Mouse (Mus musculus): ENCODE measurements at regions not wholly inside any gene's neighbourhood (a gene's known extent, or its start where the extent isn't known, plus 50 kb on each side); places are given as distances from the start of the nearest gene placed in this dataset.

- peak; percentile 29 for DNase-seq
These were observed 139.9 kb downstream of the Gm11011 start for GRCm38 (mm10) chr2:169447495-169448280.

DNA sequence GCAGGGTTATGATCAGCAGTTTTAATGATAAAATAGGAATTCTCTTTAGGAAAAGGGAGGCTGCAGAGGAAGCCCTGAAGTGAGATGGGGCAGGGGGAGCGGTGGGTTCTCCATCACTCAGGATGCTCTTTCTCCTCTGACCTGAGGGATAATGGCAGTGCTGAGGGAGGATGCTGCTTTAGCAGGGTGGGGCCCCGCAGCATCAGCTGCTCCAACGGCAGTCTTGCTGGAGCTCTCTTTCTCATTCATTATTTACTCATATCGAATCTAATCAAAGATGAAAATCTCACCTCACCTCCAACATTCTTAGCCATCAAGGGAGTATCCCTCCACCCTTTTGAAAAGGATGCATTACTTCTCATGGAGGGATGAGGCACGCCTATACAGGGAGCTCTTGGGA, 141.7 kb downstream of the Gm11011 start:
- no peak for DNase-seq

- DNase-seq, result no peak
These were observed 142.2 kb downstream of the Gm11011 start for GRCm38 (mm10) chr2:169445371-169445770.

DNA sequence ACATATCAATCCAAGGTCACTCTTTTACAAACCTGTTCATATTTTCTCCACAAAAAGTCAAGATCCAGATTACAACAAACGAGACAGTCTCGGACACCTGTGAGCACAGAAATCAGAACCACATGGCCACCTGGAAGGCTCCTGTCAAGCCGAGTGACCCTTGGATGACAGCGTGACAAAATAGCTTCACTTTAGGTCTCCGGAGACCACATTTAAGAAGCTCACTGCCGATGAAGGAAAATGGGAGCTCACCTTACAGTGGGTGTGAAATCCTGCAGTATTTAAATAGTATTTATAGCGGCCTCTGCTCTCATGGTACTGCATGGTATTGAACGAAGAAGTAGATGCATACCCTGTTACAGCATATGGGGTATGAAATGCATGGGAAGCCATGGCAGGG, 144.3 kb downstream of the Gm11011 start:
- no peak for DNase-seq

DNA sequence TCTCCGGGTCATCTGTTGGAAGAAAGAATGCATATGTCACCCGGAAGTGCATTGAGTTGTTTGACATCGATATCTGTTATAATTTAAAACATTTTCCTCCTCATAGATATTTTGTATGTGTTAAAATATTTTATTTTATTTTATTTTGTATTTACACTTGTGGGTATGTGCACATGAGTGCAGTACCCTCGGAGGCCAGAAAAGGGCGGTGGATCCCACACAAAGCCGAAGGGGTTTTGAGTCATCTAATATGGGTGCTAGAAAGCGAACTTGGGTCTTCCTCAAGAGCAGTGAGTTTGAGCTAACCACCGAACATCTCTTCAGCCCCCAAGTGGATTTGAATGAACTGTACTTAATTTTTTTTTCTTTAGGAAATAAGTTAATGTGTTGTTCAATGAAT, 156.0 kb downstream of the Gm11011 start:
- DNase-seq, result no peak

GRCm38 (mm10) chr2:169429411-169429810, 158.1 kb downstream of the Gm11011 start:
- no peak for DNase-seq

- DNase-seq, result peak; percentile 43
These were observed 163.2 kb downstream of the Gm11011 start for GRCm38 (mm10) chr2:169424166-169424920.

DNA sequence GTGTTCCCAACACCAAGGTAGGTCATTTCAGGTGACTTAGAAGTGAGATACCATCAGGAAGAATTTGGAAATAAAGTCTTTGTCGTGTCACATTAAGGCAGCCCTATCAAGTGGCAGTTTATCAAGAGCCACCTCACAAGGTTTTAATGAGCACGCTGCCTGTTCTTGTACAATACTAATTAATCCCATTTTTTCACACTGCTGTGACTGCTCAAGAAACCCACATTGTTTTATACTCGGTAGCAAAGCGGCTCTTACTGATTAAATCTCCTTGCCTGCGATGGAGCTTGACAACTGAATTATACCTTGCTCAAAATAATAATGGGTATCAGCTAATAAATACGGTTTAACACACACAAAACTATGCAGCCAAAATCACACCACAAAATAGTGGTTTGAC, 175.2 kb downstream of the Gm11011 start:
- no peak for DNase-seq

- no peak for DNase-seq
These were observed 177.5 kb downstream of the Gm11011 start for GRCm38 (mm10) chr2:169410080-169410479.

- DNase-seq, result no peak
These were observed 182.4 kb downstream of the Gm11011 start for GRCm38 (mm10) chr2:169404908-169405690.

DNA sequence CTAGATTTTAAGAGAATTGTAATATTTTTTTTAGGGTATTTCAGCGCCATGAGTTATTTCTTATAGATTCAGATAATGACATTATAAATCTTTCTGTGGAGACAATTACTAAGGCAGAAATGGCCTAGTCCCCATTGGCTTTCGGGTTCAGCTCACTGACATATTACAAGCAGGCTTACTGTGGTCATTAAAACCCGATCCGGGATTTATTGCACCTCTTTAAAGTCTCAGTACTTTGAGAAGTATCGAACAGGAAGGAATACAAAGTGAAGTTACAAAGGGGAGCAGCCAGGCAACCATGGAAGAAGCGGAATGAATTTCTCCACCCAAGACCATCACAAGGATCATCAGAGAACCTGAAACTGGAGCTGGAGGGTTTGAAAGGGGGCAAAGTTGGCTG, 189.8 kb downstream of the Gm11011 start:
- DNase-seq, result no peak

DNA sequence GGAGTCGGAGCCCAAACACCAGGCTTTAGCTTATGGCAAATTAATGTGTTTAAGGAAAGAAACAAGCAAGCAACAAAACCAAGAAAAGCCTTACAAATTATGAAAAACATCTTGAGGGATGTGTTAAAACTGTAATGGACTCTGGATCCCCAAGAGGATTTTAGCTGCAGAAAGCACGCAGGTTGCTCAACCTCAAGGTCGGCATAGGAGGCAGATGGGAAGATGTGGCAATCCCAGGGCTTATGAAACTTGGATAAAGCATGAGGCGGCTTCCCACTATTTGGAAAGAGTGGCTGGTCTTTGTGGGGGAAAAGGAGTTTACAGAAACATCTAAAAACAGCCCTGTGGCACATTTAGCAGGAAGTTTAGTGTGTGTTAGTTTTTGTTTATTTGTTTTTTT, 190.5 kb downstream of the Gm11011 start:
- peak; percentile 52 for DNase-seq

DNA sequence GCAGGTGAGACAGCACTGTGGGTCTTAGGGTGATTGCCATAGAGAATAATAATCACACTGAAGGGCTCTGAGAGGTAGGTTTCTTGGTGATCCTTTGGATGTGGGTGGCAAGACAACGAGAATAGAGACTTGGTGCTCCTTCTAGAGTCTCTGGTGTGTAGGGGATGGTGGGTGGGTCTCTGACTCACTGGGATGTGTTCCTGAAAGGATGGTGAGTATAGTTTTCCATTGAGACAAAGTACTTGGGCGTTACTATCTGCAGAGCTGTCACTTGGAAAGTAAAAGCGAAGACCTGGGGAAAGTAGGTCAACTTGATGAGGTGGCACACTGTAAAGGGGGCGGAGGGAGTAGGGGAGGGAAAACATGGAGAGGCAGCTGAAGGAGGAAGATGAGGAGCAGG, 191.3 kb downstream of the Gm11011 start:
- DNase-seq, result no peak

- no peak for DNase-seq
These were observed 197.9 kb downstream of the Gm11011 start for GRCm38 (mm10) chr2:169389611-169390010.

GRCm38 (mm10) chr2:169388569-169388968, 199.0 kb downstream of the Gm11011 start:
- DNase-seq, result no peak

DNA sequence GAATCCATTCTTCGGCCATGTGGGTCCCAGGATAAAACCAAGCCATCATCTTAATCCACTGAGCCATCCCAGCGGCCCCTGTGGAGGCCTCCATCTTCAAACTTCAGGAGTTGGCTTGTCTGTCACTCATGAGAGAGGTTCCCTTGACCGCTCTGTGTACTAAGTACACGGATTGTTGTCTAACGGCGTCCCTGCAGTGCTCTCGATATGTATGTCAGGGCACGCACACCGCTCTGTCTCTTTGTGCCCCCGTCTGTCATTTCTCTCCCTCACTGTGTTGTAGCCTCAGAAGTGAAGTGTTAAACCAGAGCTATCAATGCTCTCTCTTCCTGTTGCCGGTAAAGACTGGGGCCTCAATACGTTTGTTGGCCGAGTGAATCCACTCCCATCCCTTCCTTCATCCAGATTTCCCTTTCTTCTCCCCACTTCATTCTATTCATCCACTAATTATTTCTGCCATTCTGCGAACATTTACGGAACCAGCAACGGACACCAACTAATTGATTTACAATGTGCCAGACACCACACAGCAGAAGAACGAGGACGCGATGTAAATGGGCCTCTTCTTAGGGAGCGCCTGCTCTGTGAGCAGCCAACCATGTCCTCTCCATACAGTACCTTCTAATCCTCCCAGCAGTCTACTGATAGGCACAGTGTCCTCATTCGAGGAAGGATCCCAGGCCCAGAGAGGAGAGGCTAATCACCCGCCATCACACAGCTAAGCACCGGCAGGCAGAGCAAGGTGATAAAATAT, 199.6 kb downstream of the Gm11011 start:
- no peak for DNase-seq

- no peak for DNase-seq
These were observed 203.8 kb downstream of the Gm11011 start for GRCm38 (mm10) chr2:169383701-169384100.

GRCm38 (mm10) chr2:169373069-169373468, 214.5 kb downstream of the Gm11011 start:
- no peak for DNase-seq

DNA sequence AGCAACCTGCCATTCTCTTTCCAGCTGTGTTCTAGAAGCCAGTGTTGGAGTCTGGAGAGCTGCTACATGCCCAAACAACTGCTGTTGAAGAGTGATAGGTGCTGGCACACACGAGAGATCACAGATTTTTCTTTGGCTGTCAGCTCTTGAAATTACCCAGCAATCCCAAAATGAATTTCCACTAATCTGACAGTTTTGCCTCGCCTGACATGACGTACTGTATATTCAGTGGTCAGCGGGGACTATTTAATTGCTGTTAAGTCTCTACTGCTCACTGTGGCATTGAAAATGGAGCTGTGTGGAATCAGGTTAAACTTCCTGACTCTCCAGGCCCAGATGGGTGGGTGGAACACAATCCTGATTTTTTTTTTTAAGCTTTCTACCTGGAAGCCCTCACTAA, 222.5 kb downstream of the Gm11011 start:
- DNase-seq, result no peak

DNA sequence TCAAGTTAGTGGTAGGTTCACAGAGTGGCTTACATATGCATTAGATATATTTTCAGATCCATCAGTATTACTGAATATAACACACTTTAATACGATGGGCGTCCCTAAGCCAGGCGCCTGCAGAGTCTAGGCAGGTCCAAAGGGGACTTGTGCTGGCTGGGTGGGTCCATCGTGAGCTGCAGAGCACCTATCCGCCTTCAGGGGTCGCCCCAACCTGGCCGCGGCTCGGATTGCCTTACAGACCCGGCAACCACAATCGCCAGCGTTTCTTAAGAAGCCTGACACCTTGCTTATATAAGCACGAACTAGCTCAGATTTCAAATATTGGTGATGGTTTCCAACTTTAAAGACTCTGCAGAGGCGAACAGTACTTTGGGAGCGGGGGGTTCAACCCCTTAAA, 227.3 kb downstream of the Gm11011 start:
- peak; percentile 35 for DNase-seq

GRCm38 (mm10) chr2:169357400-169357799, 230.1 kb downstream of the Gm11011 start:
- DNase-seq, result no peak

GRCm38 (mm10) chr2:169351547-169351946, 236.0 kb downstream of the Gm11011 start:
- no peak for DNase-seq

DNA sequence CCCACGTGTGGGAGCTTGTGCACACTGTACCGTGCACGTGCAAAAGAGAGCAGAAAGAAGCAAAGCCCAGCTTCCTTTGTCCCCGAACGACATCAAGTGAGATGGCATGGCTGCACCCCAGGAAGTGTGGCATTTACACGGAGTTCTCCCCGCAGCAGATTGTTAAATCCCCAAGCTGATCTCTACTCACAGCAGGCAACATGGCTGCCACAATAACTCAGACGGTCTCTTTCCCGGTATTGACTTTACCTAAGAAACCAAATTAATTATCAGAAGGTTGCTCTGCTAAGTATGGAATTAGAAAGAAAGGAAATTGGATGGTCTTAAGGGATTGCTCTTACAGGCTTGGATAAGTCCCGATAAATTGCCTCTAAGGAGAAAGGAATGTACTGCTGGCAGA, 241.4 kb downstream of the Gm11011 start:
- DNase-seq, result no peak

Data from lung, postnatal 36 days (tissue).